Mouse (Mus musculus): ENCODE measurements around the gene Pds5b. TPM values are rescaled to one million over a fixed set of nuclear protein-coding genes. Genes with fewer than 3 reads are reported as not detected.

Gene Pds5b
- total and polyA plus RNA-seq, 3 experiments = 3.7 to 16.1 (median 15.6) TPM

GRCm38 (mm10) chr5:150740597-150740996 is 67.1 kb downstream of the Pds5b start:
- TF ChIP-seq POLR2A (IDR thresholded peaks at IDR 0.05; ENCODE audit: insufficient read depth, low read depth, low read length) = no peak
- no peak for TF ChIP-seq EP300 (IDR thresholded peaks at IDR 0.05; ENCODE audit: insufficient read depth, low read depth, low read length)
- no peak for TF ChIP-seq CTCF (IDR thresholded peaks at IDR 0.05)
- no peaks in the 10 kb centered on the region for H3K27me3 ChIP-seq (ENCODE audit: control insufficient read depth, insufficient read depth, low read length)
- no peak overlapping the region for H3K4me3 ChIP-seq
- H3K4me1 ChIP-seq (ENCODE audit: control insufficient read depth, insufficient read depth, low read length) = no peaks in the 10 kb centered on the region
- 75% methylated on average over 1 of the region's 2 CpGs for WGBS
- no peaks in the 10 kb centered on the region for H3K36me3 ChIP-seq (ENCODE audit: control insufficient read depth, insufficient read depth, low read length)
- intact Hi-C loops (cut with DNase I) = no loop called here
- H3K9ac ChIP-seq (ENCODE audit: low read depth, low read length) = no peak overlapping the region
- H3K27ac ChIP-seq = no peak overlapping the region
- no peak for DNase-seq
- H3K79me2 ChIP-seq (replicated peaks; ENCODE audit: control insufficient read depth, insufficient read depth, low read length) = no peaks in the 10 kb centered on the region

GRCm38 (mm10) chr5:150756623-150757022 is 83.1 kb downstream of the Pds5b start:
- no peak overlapping the region for H3K27ac ChIP-seq
- H3K79me2 ChIP-seq (replicated peaks; ENCODE audit: control insufficient read depth, insufficient read depth, low read length) = no peaks in the 10 kb centered on the region
- 89% methylated on average over 5 of the region's 5 CpGs for WGBS
- no peaks in the 10 kb centered on the region for H3K4me1 ChIP-seq (ENCODE audit: control insufficient read depth, insufficient read depth, low read length)
- no peaks in the 10 kb centered on the region for H3K27me3 ChIP-seq (ENCODE audit: control insufficient read depth, insufficient read depth, low read length)
- DNase-seq = no peak
- TF ChIP-seq CTCF (IDR thresholded peaks at IDR 0.05) (no peak), POLR2A (IDR thresholded peaks at IDR 0.05; ENCODE audit: insufficient read depth, low read depth, low read length) (no peak), EP300 (IDR thresholded peaks at IDR 0.05; ENCODE audit: insufficient read depth, low read depth, low read length) (no peak)
- no peak overlapping the region for H3K9ac ChIP-seq (ENCODE audit: low read depth, low read length)
- no peaks in the 10 kb centered on the region for H3K36me3 ChIP-seq (ENCODE audit: control insufficient read depth, insufficient read depth, low read length)
- intact Hi-C loops (cut with DNase I) = no loop called here
- no peak overlapping the region for H3K4me3 ChIP-seq

- H3K27ac ChIP-seq = no peak overlapping the region
These were observed 98.9 kb downstream of the Pds5b start for GRCm38 (mm10) chr5:150772403-150772802.

DNA sequence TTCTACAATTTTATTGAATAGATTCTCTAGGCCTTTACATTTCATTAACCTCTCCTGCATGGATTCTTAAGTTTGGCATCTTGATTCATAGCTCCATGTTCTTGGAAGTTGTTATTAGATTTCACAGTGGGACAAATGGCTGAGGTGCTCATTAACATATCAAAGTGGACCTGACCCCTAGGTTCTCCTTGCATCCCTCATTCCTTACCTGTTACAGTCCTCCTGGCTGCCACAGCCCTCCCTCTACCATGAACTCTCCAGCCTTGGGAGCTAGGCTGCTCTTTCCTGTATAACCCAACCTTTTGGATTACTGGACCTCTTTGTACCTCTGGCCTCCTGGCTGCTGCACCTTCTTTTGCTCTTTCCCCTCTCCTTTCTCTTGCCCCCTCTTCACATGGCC is 99.5 kb downstream of the Pds5b start:
- intact Hi-C loops (cut with DNase I) = no loop called here
- H3K27me3 ChIP-seq (ENCODE audit: control insufficient read depth, insufficient read depth, low read length) = no peaks in the 10 kb centered on the region
- H3K4me3 ChIP-seq = no peak overlapping the region
- no peaks in the 10 kb centered on the region for H3K79me2 ChIP-seq (replicated peaks; ENCODE audit: control insufficient read depth, insufficient read depth, low read length)
- H3K4me1 ChIP-seq (ENCODE audit: control insufficient read depth, insufficient read depth, low read length) = no peaks in the 10 kb centered on the region; the same call in 1 of the 2 replicates
- no peak overlapping the region for H3K27ac ChIP-seq
- no peak overlapping the region for H3K9ac ChIP-seq (ENCODE audit: low read depth, low read length)
- no peak for DNase-seq
- H3K36me3 ChIP-seq (ENCODE audit: control insufficient read depth, insufficient read depth, low read length) = no peaks in the 10 kb centered on the region
- no peak for TF ChIP-seq POLR2A (IDR thresholded peaks at IDR 0.05; ENCODE audit: insufficient read depth, low read depth, low read length)
- TF ChIP-seq EP300 (IDR thresholded peaks at IDR 0.05; ENCODE audit: insufficient read depth, low read depth, low read length) = no peak
- TF ChIP-seq CTCF (IDR thresholded peaks at IDR 0.05) = no peak

More at GRCm38 (mm10) chr5:150772403-150772802, 98.9 kb downstream of the Pds5b start:
- DNase-seq = no peak
- Histone ChIP-seq H3K27me3 (ENCODE audit: control insufficient read depth, insufficient read depth, low read length) (no peaks in the 10 kb centered on the region), H3K4me1 (ENCODE audit: control insufficient read depth, insufficient read depth, low read length) (no peaks in the 10 kb centered on the region; the same call in 1 of the 2 replicates), H3K79me2 (replicated peaks; ENCODE audit: control insufficient read depth, insufficient read depth, low read length) (no peaks in the 10 kb centered on the region), H3K4me3 (no peak overlapping the region), H3K36me3 (ENCODE audit: control insufficient read depth, insufficient read depth, low read length) (no peaks in the 10 kb centered on the region), H3K9ac (ENCODE audit: low read depth, low read length) (no peak overlapping the region)
- 45% methylated on average over 5 of the region's 5 CpGs for WGBS
- intact Hi-C loops (cut with DNase I) = no loop called here
- TF ChIP-seq POLR2A (IDR thresholded peaks at IDR 0.05; ENCODE audit: insufficient read depth, low read depth, low read length) (no peak), EP300 (IDR thresholded peaks at IDR 0.05; ENCODE audit: insufficient read depth, low read depth, low read length) (no peak), CTCF (IDR thresholded peaks at IDR 0.05) (no peak)

DNA sequence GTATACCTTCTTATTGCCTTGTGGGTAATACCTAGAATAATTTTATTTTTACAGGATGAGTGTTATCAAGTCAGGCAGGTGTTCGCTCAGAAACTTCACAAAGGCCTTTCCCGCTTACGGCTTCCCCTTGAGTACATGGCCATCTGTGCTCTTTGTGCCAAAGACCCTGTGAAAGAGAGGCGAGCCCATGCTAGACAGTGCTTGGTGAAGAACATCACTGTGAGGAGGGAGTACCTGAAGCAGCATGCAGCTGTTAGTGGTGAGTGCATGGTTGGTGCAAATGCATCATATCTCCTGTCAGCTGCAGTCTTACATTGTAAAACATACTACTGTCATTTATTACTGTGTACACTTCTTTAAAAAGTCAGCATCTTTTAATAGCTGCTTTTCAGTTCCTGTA is 114.7 kb downstream of the Pds5b start:
- no peaks in the 10 kb centered on the region for H3K4me1 ChIP-seq (ENCODE audit: control insufficient read depth, insufficient read depth, low read length)
- H3K4me3 ChIP-seq = no peak overlapping the region
- no peak for DNase-seq
- no peaks in the 10 kb centered on the region for H3K79me2 ChIP-seq (replicated peaks; ENCODE audit: control insufficient read depth, insufficient read depth, low read length)
- 95% methylated on average over 4 of the region's 4 CpGs for WGBS
- no peaks in the 10 kb centered on the region; the same call in 1 of the 2 replicates for H3K36me3 ChIP-seq (ENCODE audit: control insufficient read depth, insufficient read depth, low read length)
- H3K27ac ChIP-seq = no peak overlapping the region
- intact Hi-C loops (cut with DNase I) = no loop called here
- TF ChIP-seq POLR2A (IDR thresholded peaks at IDR 0.05; ENCODE audit: insufficient read depth, low read depth, low read length) (no peak), CTCF (IDR thresholded peaks at IDR 0.05) (no peak), EP300 (IDR thresholded peaks at IDR 0.05; ENCODE audit: insufficient read depth, low read depth, low read length) (no peak)
- no peak overlapping the region for H3K9ac ChIP-seq (ENCODE audit: low read depth, low read length)
- H3K27me3 ChIP-seq (ENCODE audit: control insufficient read depth, insufficient read depth, low read length) = no peaks in the 10 kb centered on the region

DNA sequence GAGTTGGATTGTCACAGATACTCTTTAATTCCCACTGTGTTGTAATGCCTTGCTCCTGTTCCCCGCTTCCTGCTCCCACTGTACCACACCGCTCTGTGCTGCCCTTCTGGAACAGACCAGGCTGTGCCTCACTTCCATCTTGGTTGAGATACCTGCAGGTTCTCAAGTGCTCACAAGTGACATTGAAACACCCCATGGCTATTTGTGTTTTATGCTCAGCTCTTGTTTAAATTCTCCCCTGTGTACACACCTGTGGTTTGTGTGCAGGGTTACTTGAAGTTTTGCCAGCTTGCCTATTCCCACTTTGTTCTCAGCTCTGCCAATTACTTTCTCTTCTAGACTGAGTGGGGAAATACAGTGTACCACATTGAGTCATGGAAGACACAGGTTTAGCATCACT is 115.5 kb downstream of the Pds5b start:
- no peak for DNase-seq
- H3K4me1 ChIP-seq (ENCODE audit: control insufficient read depth, insufficient read depth, low read length) = no peaks in the 10 kb centered on the region
- no peaks in the 10 kb centered on the region; the same call in 1 of the 2 replicates for H3K36me3 ChIP-seq (ENCODE audit: control insufficient read depth, insufficient read depth, low read length)
- H3K9ac ChIP-seq (ENCODE audit: low read depth, low read length) = no peak overlapping the region
- intact Hi-C loops (cut with DNase I) = no loop called here
- no peak overlapping the region for H3K27ac ChIP-seq
- WGBS = 95% methylated on average over 2 of the region's 2 CpGs
- H3K27me3 ChIP-seq (ENCODE audit: control insufficient read depth, insufficient read depth, low read length) = no peaks in the 10 kb centered on the region
- H3K79me2 ChIP-seq (replicated peaks; ENCODE audit: control insufficient read depth, insufficient read depth, low read length) = no peaks in the 10 kb centered on the region
- no peak overlapping the region for H3K4me3 ChIP-seq
- TF ChIP-seq POLR2A (IDR thresholded peaks at IDR 0.05; ENCODE audit: insufficient read depth, low read depth, low read length) = no peak
- TF ChIP-seq CTCF (IDR thresholded peaks at IDR 0.05) = no peak
- TF ChIP-seq EP300 (IDR thresholded peaks at IDR 0.05; ENCODE audit: insufficient read depth, low read depth, low read length) = no peak
